Comparison of ENCODE assay signal across 13 mouse cellular contexts in genomic region chr2:181795641-181796130, GRCm38 (mm10). TPM values are rescaled to one million over a fixed set of nuclear protein-coding genes. Genes with fewer than 3 reads are reported as not detected.
DNase-seq lines count a peak whose midpoint lies in the region; ATAC-seq lines count a peak whose summit lies in the region.
"Had no signal": no experiment of that assay in that cellular context is flagged by ENCODE, and none has a peak within 500 bp of the region (broad histone marks: within the 10 kb centered on the region; RNA-seq: fewer than 3 reads in every experiment).

No protein-coding gene starts in this region.

- H3K4me1 ChIP-seq in heart, embryonic 12.5 days (replicated peaks): no peaks in the 10 kb centered on the region
- H3K4me1 ChIP-seq in midbrain, embryonic 16.5 days (ENCODE audit: control insufficient read depth, insufficient read depth, low read length): no peaks in the 10 kb centered on the region
- H3K4me1 ChIP-seq in midbrain, embryonic 14.5 days (ENCODE audit: control insufficient read depth, insufficient read depth, low read length): no peaks in the 10 kb centered on the region
- no peaks in the 10 kb centered on the region for H3K4me1 ChIP-seq in neural tube, embryonic 14.5 days (ENCODE audit: control insufficient read depth, insufficient read depth, low read length)
- H3K4me1 ChIP-seq: embryonic facial prominence, embryonic 15.5 days; kidney, embryonic 15.5 days had no signal

- no peak overlapping the region for H3K27ac ChIP-seq in heart, embryonic 12.5 days (ENCODE audit: poor library complexity, severe bottlenecking)
- no peak overlapping the region for H3K27ac ChIP-seq in midbrain, embryonic 16.5 days (ENCODE audit: low read length)
- no peak overlapping the region for H3K27ac ChIP-seq in midbrain, embryonic 14.5 days (replicated peaks; ENCODE audit: low read depth, low read length)
- H3K27ac ChIP-seq in neural tube, embryonic 14.5 days (ENCODE audit: low read depth, low read length): no peak overlapping the region
- H3K27ac ChIP-seq: embryonic facial prominence, embryonic 15.5 days; kidney, embryonic 15.5 days; liver, embryonic 14.5 days had no signal

- H3K36me3 ChIP-seq in heart, embryonic 12.5 days: no peaks in the 10 kb centered on the region
- peaks cover 7% of the 10 kb centered on the region for H3K36me3 ChIP-seq in midbrain, embryonic 16.5 days (ENCODE audit: control insufficient read depth, insufficient read depth, low read length)
- peaks cover 71% of the 10 kb centered on the region for H3K36me3 ChIP-seq in midbrain, embryonic 14.5 days (ENCODE audit: control insufficient read depth, insufficient read depth, low read length)
- peaks cover 35% of the 10 kb centered on the region for H3K36me3 ChIP-seq in neural tube, embryonic 14.5 days (ENCODE audit: control insufficient read depth, insufficient read depth, low read length)
- H3K36me3 ChIP-seq: embryonic facial prominence, embryonic 15.5 days; kidney, embryonic 15.5 days had no signal

- no peaks in the 10 kb centered on the region for H3K9me3 ChIP-seq in heart, embryonic 12.5 days (replicated peaks)
- H3K9me3 ChIP-seq in midbrain, embryonic 16.5 days (replicated peaks; ENCODE audit: control insufficient read depth, low read length, poor library complexity, severe bottlenecking): no peaks in the 10 kb centered on the region
- H3K9me3 ChIP-seq in midbrain, embryonic 14.5 days (ENCODE audit: control insufficient read depth, low read length): no peaks in the 10 kb centered on the region
- H3K9me3 ChIP-seq in neural tube, embryonic 14.5 days (ENCODE audit: control insufficient read depth, low read length): no peaks in the 10 kb centered on the region
- H3K9me3 ChIP-seq: embryonic facial prominence, embryonic 15.5 days; kidney, embryonic 15.5 days had no signal

- H3K27me3 ChIP-seq in heart, embryonic 12.5 days (replicated peaks): 0 out of 2 replicates have a peak, but pooled peaks cover under 1% of the 10 kb centered on the region
- H3K27me3 ChIP-seq in midbrain, embryonic 16.5 days (ENCODE audit: control insufficient read depth, insufficient read depth, low read depth, low read length): no peaks in the 10 kb centered on the region
- no peaks in the 10 kb centered on the region for H3K27me3 ChIP-seq in midbrain, embryonic 14.5 days (ENCODE audit: control insufficient read depth, insufficient read depth, low read length)
- H3K27me3 ChIP-seq in neural tube, embryonic 14.5 days (ENCODE audit: control insufficient read depth, insufficient read depth, low read length): no peaks in the 10 kb centered on the region
- H3K27me3 ChIP-seq: embryonic facial prominence, embryonic 15.5 days; kidney, embryonic 15.5 days had no signal

- 59% methylated on average over 3 of the region's 3 CpGs for WGBS in heart, embryonic 12.5 days
- WGBS in midbrain, embryonic 16.5 days: 69% methylated on average over 3 of the region's 3 CpGs
- 70% methylated on average over 3 of the region's 3 CpGs for WGBS in midbrain, embryonic 14.5 days
- 43% methylated on average over 3 of the region's 3 CpGs for WGBS in neural tube, embryonic 14.5 days

- ATAC-seq in heart, embryonic 12.5 days (ENCODE audit: insufficient number of reproducible peaks, low FRiP score): no peak
- 0 out of 2 replicates have a peak, but pooled peaks have one; percentile 21 for ATAC-seq in midbrain, embryonic 16.5 days
- no peak for ATAC-seq in midbrain, embryonic 14.5 days (ENCODE audit: low FRiP score, low TSS enrichment)
- ATAC-seq in neural tube, embryonic 14.5 days (ENCODE audit: low read depth): peak; percentile 68

- H3K9ac ChIP-seq in heart, embryonic 12.5 days: no peak overlapping the region
- H3K9ac ChIP-seq in midbrain, embryonic 16.5 days (ENCODE audit: low read depth, low read length): no peak overlapping the region
- H3K9ac ChIP-seq in midbrain, embryonic 14.5 days (replicated peaks; ENCODE audit: low read length): no peak overlapping the region
- no peak overlapping the region for H3K9ac ChIP-seq in neural tube, embryonic 14.5 days (replicated peaks; ENCODE audit: low read depth, low read length)
- H3K9ac ChIP-seq: embryonic facial prominence, embryonic 15.5 days; kidney, embryonic 15.5 days; liver, embryonic 14.5 days had no signal

- intact Hi-C loops in gastrocnemius, postnatal 14 days (cut with DNase I; ENCODE audit: low total_unique reads): no loop called here

- DNase-seq in heart, adult 11 months: peak; percentile 83
- no peak for DNase-seq in midbrain, embryonic 14.5 days
- DNase-seq in cerebellum, postnatal 10 days: peak; percentile 38 to 44
- DNase-seq in spleen, postnatal 36 days (ENCODE audit: low spot score in 2 of 2): no peak
- DNase-seq in gastrocnemius, postnatal 14 days: no peak
- DNase-seq: heart, postnatal 4 days had no signal

- no peak overlapping the region for H3K4me2 ChIP-seq in heart, embryonic 12.5 days
- H3K4me2 ChIP-seq in midbrain, embryonic 16.5 days (ENCODE audit: low read length): no peak overlapping the region
- no peak overlapping the region for H3K4me2 ChIP-seq in midbrain, embryonic 14.5 days (ENCODE audit: low read length)
- H3K4me2 ChIP-seq in neural tube, embryonic 14.5 days (ENCODE audit: low read depth, low read length): no peak overlapping the region
- H3K4me2 ChIP-seq: embryonic facial prominence, embryonic 15.5 days; kidney, embryonic 15.5 days had no signal

- H3K4me3 ChIP-seq in heart, embryonic 12.5 days: no peak overlapping the region
- no peak overlapping the region for H3K4me3 ChIP-seq in midbrain, embryonic 16.5 days (ENCODE audit: low read depth, low read length)
- H3K4me3 ChIP-seq in midbrain, embryonic 14.5 days (replicated peaks; ENCODE audit: low read depth, low read length): no peak overlapping the region
- H3K4me3 ChIP-seq in neural tube, embryonic 14.5 days (ENCODE audit: low read depth, low read length): no peak overlapping the region
- H3K4me3 ChIP-seq: embryonic facial prominence, embryonic 15.5 days; kidney, embryonic 15.5 days had no signal

RNA-seq across cellular contexts. Expression of gene Myt1, which starts 32.6 kb away (rescaled TPM):
- polyA plus RNA-seq in heart, embryonic 12.5 days (2016; fragmentation: Nextera tagmentation; extraction: Ambion mirVana): 0.06 TPM in 1 of 2 replicates, not detected in the other
- polyA plus RNA-seq in midbrain, embryonic 16.5 days (2015; fragmentation: Nextera tagmentation; extraction: Ambion mirVana): 15.6 and 19.2 TPM in 2 replicates
- polyA plus RNA-seq in midbrain, embryonic 14.5 days (2014; fragmentation: Nextera tagmentation; extraction: Ambion mirVana): 21.2 and 31.3 TPM in 2 replicates
- 26.9 and 28.7 TPM in 2 replicates for polyA plus RNA-seq in neural tube, embryonic 14.5 days (2014; fragmentation: Nextera tagmentation; extraction: Ambion mirVana)
- total RNA-seq in gastrocnemius, postnatal 14 days (2021): not detected
- total RNA-seq: heart, adult 8-10 months; heart, postnatal 4 days had no signal

RNA-seq across cellular contexts. Expression of gene Pcmtd2, which starts 42.0 kb away (rescaled TPM):
- polyA plus RNA-seq in heart, embryonic 12.5 days (2016; fragmentation: Nextera tagmentation; extraction: Ambion mirVana): 32.1 and 32.9 TPM in 2 replicates
- 34.4 and 36.4 TPM in 2 replicates for polyA plus RNA-seq in midbrain, embryonic 16.5 days (2015; fragmentation: Nextera tagmentation; extraction: Ambion mirVana)
- 24.7 and 36.2 TPM in 2 replicates for polyA plus RNA-seq in midbrain, embryonic 14.5 days (2014; fragmentation: Nextera tagmentation; extraction: Ambion mirVana)
- polyA plus RNA-seq in neural tube, embryonic 14.5 days (2014; fragmentation: Nextera tagmentation; extraction: Ambion mirVana): 30.6 and 38.7 TPM in 2 replicates
- total RNA-seq in gastrocnemius, postnatal 14 days (2021): 10 to 100 TPM; 18.3 to 30.7 TPM

Comparison
In these comparisons a context has a peak if more than half of its experiments do, and no peak if none do; other contexts are left out.
1. ATAC-seq: peak in midbrain, embryonic 16.5 days (single experiment) and neural tube, embryonic 14.5 days (single experiment); none in heart, embryonic 12.5 days (single experiment) and midbrain, embryonic 14.5 days (single experiment).
2. DNase-seq: peak in heart, adult 11 months (single experiment) and cerebellum, postnatal 10 days (2 of 2); none in midbrain, embryonic 14.5 days (single experiment), spleen, postnatal 36 days (0 of 2) and gastrocnemius, postnatal 14 days (single experiment).
3. RNA of gene Myt1, which starts 32.6 kb away (polyA plus RNA-seq): 21.2 to 31.3 TPM in midbrain, embryonic 14.5 days, 26.9 to 28.7 TPM in neural tube, embryonic 14.5 days and 15.6 to 19.2 TPM in midbrain, embryonic 16.5 days; 0.06 TPM in heart, embryonic 12.5 days; every median in the first group is over 10 times any median in the second.